Mouse (Mus musculus) neural tube, embryonic 10.5 days (tissue): ENCODE measurements at regions not wholly inside any gene's neighbourhood (a gene's known extent, or its start where the extent isn't known, plus 50 kb on each side); places are given as distances from the start of the nearest gene placed in this dataset.

Source experiments
- DNase-seq: peaks from one replicate; pipeline ENCODE4 v3.0.0-alpha.2; 2017; ENCODE audit warnings: low spot score; ENCODE audit errors: extremely low spot score

GRCm38 (mm10) chr11:42067788-42068187, 67.1 kb upstream of the Gabrg2 start:
- DNase-seq, result peak; percentile 14

GRCm38 (mm10) chr11:42051567-42051966, 50.9 kb upstream of the Gabrg2 start:
- DNase-seq, result no peak
